Mouse (Mus musculus) limb, embryonic 15.5 days (tissue): Measurements from ENCODE around the gene Olfr218. TPM values are rescaled to one million over a fixed set of nuclear protein-coding genes. Genes with fewer than 3 reads are reported as not detected.

Experiments
- polyA plus RNA-seq: library from polyadenylated mRNA; unstranded; fragments of >200 nt; fragmentation: Nextera tagmentation; extraction: Ambion mirVana; gene quantifications from 2 replicates; pipeline ENCODE4 v1.2.1, GENCODE M21; 2015

The Olfr218 gene
- polyA plus RNA-seq, 1 experiment from 2014 or later, result 0.05 TPM

Other genes with a start within 250 kb of the Olfr218 start
- gene Olfr16, start 247.4 kb upstream of the Olfr218 start, polyA plus RNA-seq, result not detected in 2 replicates
- not detected in 2 replicates for gene Olfr1408, start 60.4 kb upstream of the Olfr218 start, polyA plus RNA-seq
- not detected in 2 replicates for gene Olfr1406, start 7.2 kb upstream of the Olfr218 start, polyA plus RNA-seq
- gene Olfr1404, start 14.6 kb downstream of the Olfr218 start, polyA plus RNA-seq, result not detected in 2 replicates
- 0.41 TPM in 1 of 2 replicates, not detected in the other for gene Fcer1a, start 29.4 kb downstream of the Olfr218 start, polyA plus RNA-seq
- not detected in 2 replicates for gene Olfr418, start 68.2 kb downstream of the Olfr218 start, polyA plus RNA-seq
- gene Mptx2, start 80.0 kb downstream of the Olfr218 start, polyA plus RNA-seq, result not detected in 2 replicates
- gene Ackr1, start 135.9 kb downstream of the Olfr218 start, polyA plus RNA-seq, result 0.45 and 0.81 TPM in 2 replicates
- gene Aim2, start 153.1 kb downstream of the Olfr218 start, polyA plus RNA-seq, result 1.4 and 1.6 TPM in 2 replicates
- 0.60 and 1.1 TPM in 2 replicates for gene Cadm3, start 169.9 kb downstream of the Olfr218 start, polyA plus RNA-seq